ENCODE assay signal across 23 mouse cellular contexts in genomic region chr19:8601922-8602321, GRCm38 (mm10). TPM values are rescaled to one million over a fixed set of nuclear protein-coding genes. Genes with fewer than 3 reads are reported as not detected.
"Had no signal": no experiment of that assay in that cellular context is flagged by ENCODE, and none has a peak within 500 bp of the region (broad histone marks: within the 10 kb centered on the region; RNA-seq: fewer than 3 reads in every experiment).

No protein-coding gene starts in this region.

- H3K27ac ChIP-seq: limb, embryonic 12.5 days; limb, embryonic 15.5 days; liver, embryonic 14.5 days; macrophage; midbrain, embryonic 12.5 days; midbrain, embryonic 15.5 days; neural tube, embryonic 12.5 days; neural tube, embryonic 15.5 days; stomach, embryonic 15.5 days had no signal

- H3K27me3 ChIP-seq: limb, embryonic 12.5 days; limb, embryonic 15.5 days; midbrain, embryonic 12.5 days; midbrain, embryonic 15.5 days; neural tube, embryonic 12.5 days; neural tube, embryonic 15.5 days; stomach, embryonic 15.5 days had no signal

- ATAC-seq: midbrain, embryonic 15.5 days had no signal

- H3K4me1 ChIP-seq: limb, embryonic 12.5 days; limb, embryonic 15.5 days; midbrain, embryonic 15.5 days; neural tube, embryonic 12.5 days; neural tube, embryonic 15.5 days; stomach, embryonic 15.5 days had no signal

- H3K4me2 ChIP-seq: limb, embryonic 12.5 days; limb, embryonic 15.5 days; midbrain, embryonic 12.5 days; midbrain, embryonic 15.5 days; neural tube, embryonic 12.5 days; neural tube, embryonic 15.5 days; stomach, embryonic 15.5 days had no signal

- H3K9ac ChIP-seq: limb, embryonic 12.5 days; limb, embryonic 15.5 days; midbrain, embryonic 12.5 days; midbrain, embryonic 15.5 days; neural tube, embryonic 12.5 days; neural tube, embryonic 15.5 days; stomach, embryonic 15.5 days had no signal

- H3K36me3 ChIP-seq: limb, embryonic 12.5 days; limb, embryonic 15.5 days; midbrain, embryonic 12.5 days; midbrain, embryonic 15.5 days; neural tube, embryonic 12.5 days; neural tube, embryonic 15.5 days; stomach, embryonic 15.5 days had no signal

- H3K9me3 ChIP-seq: limb, embryonic 12.5 days; limb, embryonic 15.5 days; midbrain, embryonic 12.5 days; midbrain, embryonic 15.5 days; neural tube, embryonic 12.5 days; neural tube, embryonic 15.5 days; stomach, embryonic 15.5 days had no signal

- DNase-seq: kidney, postnatal 14 days; kidney, postnatal 4 days; left cerebral cortex, postnatal 4 days; lung, adult 2 months; lung, postnatal 14 days; right cerebral cortex, adult 18-20 months; right cerebral cortex, postnatal 14 days; right cerebral cortex, postnatal 4 days; spleen, adult 18-20 months; thymus, postnatal 25 days had no signal

- H3K4me3 ChIP-seq: limb, embryonic 12.5 days; limb, embryonic 15.5 days; midbrain, embryonic 12.5 days; midbrain, embryonic 15.5 days; neural tube, embryonic 12.5 days; neural tube, embryonic 15.5 days; stomach, embryonic 15.5 days had no signal

RNA-seq across cellular contexts. Expression of gene Slc22a8, which starts 10.9 kb away (rescaled TPM):
- total RNA-seq: megakaryocyte, adult 5-6 weeks had no signal
- polyA plus RNA-seq: limb, embryonic 12.5 days; lung, adult 2 months; macrophage had no signal

RNA-seq across cellular contexts. Expression of gene Slc22a6, which starts 15.9 kb away (rescaled TPM):
- total RNA-seq: megakaryocyte, adult 5-6 weeks had no signal
- polyA plus RNA-seq: limb, embryonic 12.5 days; liver, embryonic 11.5 days; lung, adult 2 months; lung, embryonic 16.5 days; macrophage; stomach, embryonic 15.5 days; thymus, postnatal 0 days had no signal
